Mouse (Mus musculus) erythroblast, embryonic 14.5 days (primary cell): ENCODE data around the gene Rasgef1b.

ENCODE experiments used
- GATA1 ChIP-seq: IDR thresholded peaks from 2 replicates; pipeline ENCODE4 v1.6.1; 2012; ENCODE audit warnings: low read length, inconsistent platforms, mixed read lengths
- TAL1 ChIP-seq: IDR thresholded peaks from 3 replicates; pipeline ENCODE4 v1.6.1; 2012; ENCODE audit warnings: low read length, inconsistent platforms, mixed read lengths

- TF ChIP-seq TAL1 (no peak), GATA1 (no peak)
Observed at GRCm38 (mm10) chr5:99348257-99348849, 380.5 kb downstream of the Rasgef1b start.
